Mouse (Mus musculus) neural tube, embryonic 14.5 days (tissue): ENCODE data around the gene Ackr4. TPM values are rescaled to one million over a fixed set of nuclear protein-coding genes. Genes with fewer than 3 reads are reported as not detected.

Source experiments
- ATAC-seq: fragments of 200-750 bp; cut with Nextera tagmentation; 2 replicates; pipeline ENCODE4 v1.8.0; 2017; ENCODE audit warnings: low read depth, mild to moderate bottlenecking, moderate TSS enrichment, moderate library complexity
- H3K27ac ChIP-seq: fragments of 300-500 bp; sonication (generic); 2 replicates; pipeline ENCODE4 v1.5.1; 2014; ENCODE audit warnings: low read depth, mild to moderate bottlenecking, control low read depth, low read length, moderate library complexity, mixed read lengths
- H3K27me3 ChIP-seq: fragments of 300-500 bp; sonication (generic); 2 replicates; pipeline ENCODE4 v1.6.1; 2014; ENCODE audit warnings: low read length; ENCODE audit not compliant: control insufficient read depth, insufficient read depth
- H3K36me3 ChIP-seq: fragments of 300-500 bp; sonication (generic); 2 replicates; pipeline ENCODE4 v1.6.1; 2014; ENCODE audit warnings: low read length, mixed read lengths; ENCODE audit not compliant: control insufficient read depth, insufficient read depth
- H3K4me1 ChIP-seq: fragments of 300-500 bp; sonication (generic); 2 replicates; pipeline ENCODE4 v1.6.1; 2014; ENCODE audit warnings: low read length; ENCODE audit not compliant: control insufficient read depth, insufficient read depth
- H3K4me2 ChIP-seq: fragments of 300-500 bp; sonication (generic); 2 replicates; pipeline ENCODE4 v1.6.1; 2014; ENCODE audit warnings: mild to moderate bottlenecking, low read depth, low read length, control low read depth
- H3K4me3 ChIP-seq: fragments of 300-500 bp; sonication (generic); 2 replicates; pipeline ENCODE4 v1.5.1; 2014; ENCODE audit warnings: low read depth, low read length, control low read depth, mixed read lengths
- H3K9ac ChIP-seq: fragments of 300-500 bp; sonication (generic); replicated peaks from 2 replicates; pipeline ENCODE4 v1.6.1; 2014; ENCODE audit warnings: low read depth, mild to moderate bottlenecking, control low read depth, low read length, mixed read lengths
- H3K9me3 ChIP-seq: fragments of 300-500 bp; sonication (generic); 2 replicates; pipeline ENCODE4 v1.6.1; 2016; ENCODE audit warnings: low read length; ENCODE audit not compliant: control insufficient read depth
- WGBS: fragments of 180-500 bp; shearing (Covaris S2); extraction: QIAGEN DNeasy Blood & Tissue Kit; methylation state at CpG from one replicate; pipeline ENCODE4 v1.1.7; 2014; 5-methylcytosine and 5-hydroxymethylcytosine counted together
- polyA plus RNA-seq: library from polyadenylated mRNA; unstranded; fragments of >200 nt; fragmentation: Nextera tagmentation; extraction: Ambion mirVana; gene quantifications from 2 replicates; pipeline ENCODE4 v1.2.1, GENCODE M21; 2014

The Ackr4 gene
- polyA plus RNA-seq, 1 experiment from 2014 or later: 2.2 TPM

DNA sequence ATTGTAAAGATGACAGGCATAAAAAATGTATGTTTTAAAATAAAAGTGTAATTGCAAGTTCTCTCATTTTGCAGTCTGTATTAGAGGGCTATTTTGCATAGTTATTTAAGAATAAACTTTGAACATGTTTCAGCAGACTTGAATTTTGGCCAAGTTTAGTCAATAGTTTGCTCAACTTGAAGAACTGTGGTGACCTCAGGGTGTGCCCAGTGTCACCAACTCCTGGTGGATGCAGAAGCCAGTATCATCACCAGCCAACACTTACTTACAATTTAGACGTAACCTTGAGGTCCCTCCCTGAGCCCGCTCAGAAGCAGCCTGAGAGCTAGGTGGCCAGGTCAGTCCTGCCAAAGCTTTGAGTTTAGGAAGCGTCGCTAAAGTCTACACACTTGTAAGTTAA lies 83.1 kb downstream of the Ackr4 start:
- ATAC-seq: no peak
- WGBS: 92% methylated on average over 4 of the region's 4 CpGs
- Histone ChIP-seq H3K4me2 (no peak overlapping the region), H3K27ac (no peak overlapping the region), H3K9me3 (no peaks in the 10 kb centered on the region), H3K27me3 (no peaks in the 10 kb centered on the region), H3K9ac (no peak overlapping the region), H3K4me3 (no peak overlapping the region), H3K36me3 (peaks cover 35% of the 10 kb centered on the region), H3K4me1 (no peaks in the 10 kb centered on the region)

DNA sequence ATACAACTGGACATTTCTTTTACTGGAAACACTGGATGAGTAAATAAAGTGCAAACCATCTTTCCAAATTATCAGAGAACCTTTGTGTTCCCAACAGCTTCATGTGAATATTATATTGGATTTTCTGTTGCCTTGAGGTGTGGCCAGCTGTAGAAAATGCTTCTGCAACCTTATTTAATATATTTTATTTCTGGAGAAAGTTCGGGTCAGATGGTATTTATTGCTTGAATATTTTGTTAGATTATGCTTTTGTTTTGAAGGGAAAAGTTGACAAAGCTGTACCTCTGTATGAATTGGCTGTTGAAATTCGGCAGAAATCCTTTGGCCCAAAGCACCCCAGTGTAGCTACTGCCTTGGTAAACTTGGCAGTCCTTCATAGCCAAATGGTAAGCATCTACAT lies 86.4 kb downstream of the Ackr4 start, which contains the start of gene Gm28305:
Gene Gm28305, plus strand, starts transcription at position 301 of the 400 bp plus-strand sequence.
- 85% methylated on average over 2 of the region's 2 CpGs for WGBS
- ATAC-seq: no peak
- Histone ChIP-seq H3K4me2 (no peak within 1 kb of the TSS), H3K4me1 (no peaks in the 10 kb centered on the region), H3K9me3 (no peaks in the 10 kb centered on the region), H3K4me3 (no peak within 1 kb of the TSS), H3K27me3 (no peaks in the 10 kb centered on the region), H3K27ac (no peak within 1 kb of the TSS), H3K36me3 (peaks cover 12% of the 10 kb centered on the region; the same call in 1 of the 2 replicates), H3K9ac (no peak within 1 kb of the TSS)

DNA sequence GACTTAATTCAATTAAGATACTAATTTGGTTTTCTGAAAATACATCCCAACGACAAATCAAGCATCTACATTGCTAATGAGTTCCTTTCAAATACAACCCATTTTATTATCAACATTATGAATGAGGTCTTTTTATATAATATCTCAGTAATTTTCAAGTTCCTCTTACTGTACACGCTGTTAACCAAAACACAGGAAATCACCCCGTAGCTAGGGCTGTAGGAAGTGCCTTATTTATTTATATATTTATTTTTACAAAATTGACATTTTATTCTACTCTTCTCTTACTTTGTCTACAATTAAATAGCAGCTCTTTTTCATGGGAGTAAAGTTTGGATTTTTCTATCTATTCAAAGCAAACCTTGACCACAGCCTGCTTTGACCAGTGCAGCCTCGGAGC lies 87.0 kb downstream of the Ackr4 start:
- no peak overlapping the region for H3K27ac ChIP-seq
- H3K9me3 ChIP-seq: no peaks in the 10 kb centered on the region
- no peak for ATAC-seq
- peaks cover 9% of the 10 kb centered on the region; the same call in 1 of the 2 replicates for H3K36me3 ChIP-seq
- no peak overlapping the region for H3K4me3 ChIP-seq
- H3K27me3 ChIP-seq: no peaks in the 10 kb centered on the region
- WGBS: 86% methylated on average over 4 of the region's 4 CpGs
- no peak overlapping the region for H3K9ac ChIP-seq
- H3K4me2 ChIP-seq: no peak overlapping the region
- no peaks in the 10 kb centered on the region for H3K4me1 ChIP-seq

DNA sequence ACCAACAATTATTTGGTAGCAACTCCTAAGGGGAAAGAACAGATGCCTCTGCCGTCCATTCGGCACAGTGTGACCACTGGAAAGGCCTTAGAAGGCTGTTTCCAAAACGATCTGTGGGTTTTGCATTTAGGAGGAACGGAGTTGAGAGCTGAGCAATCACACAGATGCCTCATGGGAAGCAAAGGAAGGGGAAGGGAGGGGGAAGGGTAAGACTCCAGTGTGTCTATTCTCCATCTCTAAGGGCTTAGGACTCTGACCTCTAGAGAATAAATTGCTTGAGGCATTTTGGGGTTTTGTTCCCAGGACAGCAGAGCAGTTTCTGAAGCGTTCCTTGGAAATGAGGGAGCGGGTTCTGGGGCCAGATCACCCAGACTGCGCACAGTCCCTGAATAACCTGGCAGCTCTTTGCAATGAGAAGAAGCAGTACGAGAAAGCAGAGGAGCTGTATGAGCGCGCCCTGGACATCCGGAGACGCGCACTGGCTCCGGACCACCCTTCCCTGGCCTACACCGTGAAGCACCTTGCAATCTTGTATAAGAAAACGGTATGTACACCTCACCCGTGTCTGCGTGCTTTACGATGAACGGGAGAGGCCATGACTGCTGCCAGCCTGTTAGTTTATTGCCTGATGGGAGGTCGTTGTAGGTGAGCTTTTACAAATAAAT lies 87.6 kb downstream of the Ackr4 start:
- Histone ChIP-seq H3K9ac (no peak overlapping the region), H3K4me2 (no peak overlapping the region), H3K27me3 (no peaks in the 10 kb centered on the region), H3K4me1 (no peaks in the 10 kb centered on the region), H3K4me3 (no peak overlapping the region), H3K36me3 (peaks cover 7% of the 10 kb centered on the region; the same call in 1 of the 2 replicates), H3K9me3 (no peaks in the 10 kb centered on the region), H3K27ac (no peak overlapping the region)
- no peak for ATAC-seq
- WGBS: 89% methylated on average over 21 of the region's 21 CpGs

DNA sequence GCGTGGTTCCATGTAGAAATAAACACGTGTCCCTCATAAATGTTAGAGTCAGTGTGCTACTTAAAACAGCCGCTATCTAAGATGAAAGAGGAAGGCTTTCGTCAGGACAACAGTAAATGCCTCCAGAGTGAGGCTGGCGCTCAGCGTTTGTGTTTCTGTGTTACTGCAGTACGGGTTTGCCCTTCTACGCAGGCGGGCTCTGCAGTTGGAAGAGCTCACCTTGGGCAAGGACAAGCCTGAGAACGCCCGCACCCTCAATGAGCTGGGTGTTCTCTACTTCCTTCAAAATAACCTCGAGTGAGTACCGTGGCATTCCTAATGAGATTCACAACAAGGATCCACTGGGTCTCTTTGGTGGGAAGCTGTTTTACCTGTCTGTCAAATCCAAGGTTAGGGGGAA lies 88.5 kb downstream of the Ackr4 start:
- no peak for ATAC-seq
- Histone ChIP-seq H3K4me1 (no peaks in the 10 kb centered on the region), H3K4me3 (no peak overlapping the region), H3K27me3 (no peaks in the 10 kb centered on the region), H3K9me3 (no peaks in the 10 kb centered on the region), H3K9ac (no peak overlapping the region), H3K36me3 (peaks cover 7% of the 10 kb centered on the region; the same call in 1 of the 2 replicates), H3K4me2 (no peak overlapping the region), H3K27ac (no peak overlapping the region)
- 88% methylated on average over 13 of the region's 13 CpGs for WGBS

DNA sequence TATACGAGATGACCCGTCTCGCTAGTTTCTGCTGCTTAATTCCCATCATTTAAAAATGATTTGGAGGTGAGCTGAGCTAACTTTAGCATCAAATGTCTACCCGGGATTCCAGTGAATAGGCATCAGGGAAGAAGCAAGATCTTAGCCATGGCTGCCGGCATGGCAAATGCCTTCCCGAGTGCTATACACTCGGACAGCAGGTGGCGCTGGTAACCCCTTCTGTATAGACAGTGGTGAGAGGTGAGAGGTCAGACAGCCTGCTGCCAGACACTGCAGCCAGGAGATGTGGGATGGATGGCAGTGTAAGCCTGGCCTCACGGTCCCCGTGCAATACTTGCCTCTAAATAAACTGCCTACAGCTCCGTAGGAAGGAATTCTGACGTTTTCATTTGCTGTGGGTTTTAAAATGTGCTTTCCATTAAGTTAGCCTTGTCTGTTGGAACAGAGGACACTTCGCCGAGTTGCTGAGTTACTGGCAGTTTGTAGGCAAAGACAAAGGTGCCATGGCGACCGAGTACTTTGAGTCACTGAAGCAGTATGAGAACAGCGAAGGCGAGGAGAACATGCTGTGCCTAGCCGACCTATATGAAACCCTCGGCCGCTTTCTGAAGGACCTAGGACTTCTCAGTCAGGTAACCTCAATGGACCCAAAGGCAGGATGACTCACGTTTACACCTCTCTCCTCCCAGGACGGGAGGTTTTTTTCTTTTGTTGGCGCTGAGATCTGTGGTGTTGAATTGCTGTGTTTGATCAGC lies 91.3 kb downstream of the Ackr4 start:
- no peak overlapping the region for H3K4me2 ChIP-seq
- H3K27me3 ChIP-seq: no peaks in the 10 kb centered on the region
- H3K9me3 ChIP-seq: no peaks in the 10 kb centered on the region
- H3K4me3 ChIP-seq: no peak overlapping the region
- WGBS: 49% methylated on average over 24 of the region's 24 CpGs
- H3K27ac ChIP-seq: no peak overlapping the region
- peaks cover 4% of the 10 kb centered on the region; the same call in 1 of the 2 replicates for H3K36me3 ChIP-seq
- H3K4me1 ChIP-seq: no peaks in the 10 kb centered on the region
- 0 out of 2 replicates have a peak, but pooled peaks have one; percentile 21 for ATAC-seq
- no peak overlapping the region for H3K9ac ChIP-seq

DNA sequence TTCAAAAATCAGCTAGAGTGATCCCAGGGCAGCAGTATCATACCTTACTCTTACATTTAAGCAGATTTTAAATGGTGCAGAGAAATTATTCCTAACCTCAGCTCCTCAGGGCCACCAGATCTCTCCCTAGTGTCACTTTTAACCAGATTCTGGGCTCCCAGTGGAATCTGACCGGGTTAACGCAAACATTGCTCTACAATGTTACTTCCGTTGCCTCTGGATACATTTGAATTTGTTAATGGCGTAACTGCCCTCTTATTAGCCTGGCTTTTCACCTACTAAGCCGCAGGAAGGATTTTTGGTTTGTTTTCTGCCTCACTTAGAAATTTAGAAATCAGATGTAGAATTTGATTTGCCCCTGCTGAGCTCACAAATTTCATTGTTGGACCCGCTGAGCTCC lies 92.0 kb downstream of the Ackr4 start:
- H3K36me3 ChIP-seq: peaks cover 4% of the 10 kb centered on the region; the same call in 1 of the 2 replicates
- WGBS: 66% methylated on average over 6 of the region's 6 CpGs
- no peak overlapping the region for H3K9ac ChIP-seq
- H3K27ac ChIP-seq: no peak overlapping the region
- H3K4me2 ChIP-seq: no peak overlapping the region
- H3K4me1 ChIP-seq: no peaks in the 10 kb centered on the region
- H3K4me3 ChIP-seq: no peak overlapping the region
- ATAC-seq: no peak
- H3K27me3 ChIP-seq: no peaks in the 10 kb centered on the region
- H3K9me3 ChIP-seq: no peaks in the 10 kb centered on the region

DNA sequence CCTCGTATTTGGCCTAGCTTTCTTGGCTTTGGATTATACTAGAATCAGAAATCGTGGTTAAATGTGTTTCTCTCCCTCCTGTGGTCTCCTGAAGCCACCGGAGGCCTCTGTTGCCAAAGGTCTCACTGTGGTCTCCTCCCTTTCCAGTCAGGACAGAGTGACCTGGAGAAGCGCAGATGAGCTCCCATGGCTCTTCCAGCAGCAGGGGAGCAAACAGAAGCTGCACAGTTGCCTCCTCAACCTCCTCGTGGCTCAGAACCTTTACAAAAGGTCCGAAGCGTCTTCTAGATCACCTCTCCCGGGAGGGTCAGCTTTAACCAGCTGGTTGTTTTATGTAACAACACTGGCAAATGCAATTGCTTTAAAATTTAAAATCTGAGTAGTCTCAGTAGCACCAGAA lies 92.5 kb downstream of the Ackr4 start:
- no peak for ATAC-seq
- no peak overlapping the region for H3K27ac ChIP-seq
- 82% methylated on average over 8 of the region's 8 CpGs for WGBS

More for the DNA sequence above, 92.5 kb downstream of the Ackr4 start:
- H3K36me3 ChIP-seq: peaks cover 4% of the 10 kb centered on the region; the same call in 1 of the 2 replicates
- H3K9me3 ChIP-seq: no peaks in the 10 kb centered on the region
- H3K27me3 ChIP-seq: no peaks in the 10 kb centered on the region
- no peak overlapping the region for H3K4me2 ChIP-seq
- no peaks in the 10 kb centered on the region for H3K4me1 ChIP-seq
- H3K9ac ChIP-seq: no peak overlapping the region
- no peak overlapping the region for H3K4me3 ChIP-seq
